Mouse (Mus musculus) liver, postnatal 0 days (tissue): Measurements from ENCODE around the gene Hspbp1. TPM values are rescaled to one million over a fixed set of nuclear protein-coding genes. Genes with fewer than 3 reads are reported as not detected.
A peak's percentile ranks its signal among the peaks of the same experiment; 100 is the strongest.

Source experiments
- ATAC-seq: fragments of 200-750 bp; cut with Nextera tagmentation; 2 replicates; pipeline ENCODE4 v1.8.0; 2017; ENCODE audit warnings: mild to moderate bottlenecking, moderate library complexity
- DNase-seq: peaks from one replicate; pipeline ENCODE4 v3.0.0-alpha.2; 2016
- H3K27ac ChIP-seq: fragments of 300-500 bp; sonication (generic); 2 replicates; pipeline ENCODE4 v1.5.1; 2014; ENCODE audit warnings: antibody characterized with exemption, moderate library complexity, mild to moderate bottlenecking, low read depth
- H3K27me3 ChIP-seq: fragments of 300-500 bp; sonication (generic); 2 replicates; pipeline ENCODE4 v1.6.1; 2014; ENCODE audit warnings: low read length, control low read depth, mixed read lengths; ENCODE audit not compliant: insufficient read depth
- H3K36me3 ChIP-seq: fragments of 300-500 bp; sonication (generic); replicated peaks from 2 replicates; pipeline ENCODE4 v1.6.1; 2014; ENCODE audit warnings: mild to moderate bottlenecking, control low read depth, low read length, moderate library complexity, mixed read lengths; ENCODE audit not compliant: insufficient read depth
- H3K4me1 ChIP-seq: fragments of 300-500 bp; sonication (generic); 2 replicates; pipeline ENCODE4 v1.6.1; 2014; ENCODE audit warnings: antibody characterized with exemption, mild to moderate bottlenecking, control low read depth; ENCODE audit not compliant: insufficient read depth
- H3K4me2 ChIP-seq: fragments of 300-500 bp; sonication (generic); 2 replicates; pipeline ENCODE4 v1.6.1; 2014; ENCODE audit warnings: low read depth, mild to moderate bottlenecking, low read length, moderate library complexity, mixed read lengths
- H3K4me3 ChIP-seq: fragments of 300-500 bp; sonication (generic); 2 replicates; pipeline ENCODE4 v1.5.1; 2014; ENCODE audit warnings: low read depth, low read length
- H3K9ac ChIP-seq: fragments of 300-500 bp; sonication (generic); replicated peaks from 2 replicates; pipeline ENCODE4 v1.6.1; 2014; ENCODE audit warnings: mild to moderate bottlenecking, moderate library complexity
- H3K9me3 ChIP-seq: fragments of 300-500 bp; sonication (generic); 2 replicates; pipeline ENCODE4 v1.6.1; 2016; ENCODE audit warnings: mild to moderate bottlenecking, control low read depth, low read length, mixed read lengths
- CTCF ChIP-seq: sonication (generic); IDR thresholded peaks from 2 replicates; pipeline ENCODE4 v1.5.1; 2016; ENCODE audit warnings: antibody characterized with exemption, low read depth
- EP300 ChIP-seq: IDR thresholded peaks from 2 replicates; pipeline ENCODE4 v1.6.1; 2016; ENCODE audit warnings: antibody characterized with exemption, low read depth, mild to moderate bottlenecking
- WGBS: fragments of 180-500 bp; shearing (Covaris S2); extraction: QIAGEN DNeasy Blood & Tissue Kit; methylation state at CpG from one replicate; pipeline ENCODE4 v1.1.7; 2014; ENCODE audit not compliant: insufficient replicate concordance; 5-methylcytosine and 5-hydroxymethylcytosine counted together
- polyA plus RNA-seq: library from polyadenylated mRNA; unstranded; fragments of >200 nt; fragmentation: Nextera tagmentation; extraction: Ambion mirVana; gene quantifications from 2 replicates; pipeline ENCODE4 v1.2.1, GENCODE M21; 2015

Gene Hspbp1
- polyA plus RNA-seq, 1 experiment from 2014 or later: 33.1 TPM

- Histone ChIP-seq H3K9me3 (no peaks in the 10 kb centered on the region), H3K4me1 (peaks cover 20% of the 10 kb centered on the region), H3K9ac (no peak overlapping the region), H3K36me3 (peaks cover 14% of the 10 kb centered on the region), H3K27me3 (no peaks in the 10 kb centered on the region), H3K4me2 (no peak overlapping the region), H3K4me3 (no peak overlapping the region), H3K27ac (no peak overlapping the region)
- TF ChIP-seq EP300 (no peak), CTCF (peak; percentile 52)
- ATAC-seq (no peak), DNase-seq (no peak)
- WGBS: 43% methylated on average over 1 of the region's 1 CpGs
Measured at GRCm38 (mm10) chr7:4624343-4624742, 60.5 kb downstream of the Hspbp1 start.

- WGBS: 19% methylated on average over 4 of the region's 4 CpGs
- peak; percentile 71 for ATAC-seq
- DNase-seq: peak; percentile 72
- H3K9ac ChIP-seq: no peak overlapping the region
- H3K4me1 ChIP-seq: peaks cover 14% of the 10 kb centered on the region
- H3K9me3 ChIP-seq: no peaks in the 10 kb centered on the region
- peaks cover 8% of the 10 kb centered on the region for H3K36me3 ChIP-seq
- no peak overlapping the region for H3K4me3 ChIP-seq
- no peaks in the 10 kb centered on the region for H3K27me3 ChIP-seq
- H3K27ac ChIP-seq: no peak overlapping the region
- TF ChIP-seq CTCF (peak; percentile 76), EP300 (no peak)
- no peak overlapping the region for H3K4me2 ChIP-seq
Measured at GRCm38 (mm10) chr7:4623544-4624189, 61.2 kb downstream of the Hspbp1 start.

GRCm38 (mm10) chr7:4619979-4620378 lies 64.9 kb downstream of the Hspbp1 start:
- Histone ChIP-seq H3K4me3 (no peak overlapping the region), H3K9me3 (no peaks in the 10 kb centered on the region), H3K27ac (no peak overlapping the region), H3K27me3 (no peaks in the 10 kb centered on the region), H3K4me1 (no peaks in the 10 kb centered on the region), H3K9ac (no peak overlapping the region), H3K4me2 (no peak overlapping the region), H3K36me3 (no peaks in the 10 kb centered on the region)
- ATAC-seq: no peak
- WGBS: 33% methylated on average over 1 of the region's 1 CpGs
- TF ChIP-seq EP300 (no peak), CTCF (no peak)
- DNase-seq: peak; percentile 72

- H3K4me1 ChIP-seq: no peaks in the 10 kb centered on the region
- no peaks in the 10 kb centered on the region for H3K9me3 ChIP-seq
- WGBS: 40% methylated on average over 14 of the region's 14 CpGs
- ATAC-seq: peak; percentile 79
- no peaks in the 10 kb centered on the region for H3K27me3 ChIP-seq
- 0 out of 2 replicates have a peak overlapping the region, but pooled peaks have one; percentile 11 for H3K9ac ChIP-seq
- H3K36me3 ChIP-seq: no peaks in the 10 kb centered on the region
- TF ChIP-seq CTCF: no peak
- peak; percentile 66; the same call in 1 of the 2 replicates for TF ChIP-seq EP300
- no peak overlapping the region for H3K4me3 ChIP-seq
- H3K27ac ChIP-seq: peak overlapping the region; percentile 6; the same call in 1 of the 2 replicates
- peak overlapping the region; percentile 50 for H3K4me2 ChIP-seq
- DNase-seq: no peak
Measured at GRCm38 (mm10) chr7:4613740-4614403, 71.0 kb downstream of the Hspbp1 start.

GRCm38 (mm10) chr7:4612956-4613355 lies 71.9 kb downstream of the Hspbp1 start:
- no peak for ATAC-seq
- no peak overlapping the region for H3K27ac ChIP-seq
- no peaks in the 10 kb centered on the region for H3K36me3 ChIP-seq
- DNase-seq: no peak
- H3K27me3 ChIP-seq: no peaks in the 10 kb centered on the region
- TF ChIP-seq CTCF: no peak
- no peak for TF ChIP-seq EP300
- no peaks in the 10 kb centered on the region for H3K9me3 ChIP-seq
- H3K4me2 ChIP-seq: no peak overlapping the region
- H3K9ac ChIP-seq: no peak overlapping the region
- H3K4me3 ChIP-seq: no peak overlapping the region
- WGBS: 70% methylated on average over 1 of the region's 1 CpGs
- no peaks in the 10 kb centered on the region for H3K4me1 ChIP-seq

- no peaks in the 10 kb centered on the region for H3K9me3 ChIP-seq
- H3K27ac ChIP-seq: no peak overlapping the region
- DNase-seq: no peak
- TF ChIP-seq EP300 (no peak), CTCF (no peak)
- no peak overlapping the region for H3K4me3 ChIP-seq
- no peaks in the 10 kb centered on the region for H3K36me3 ChIP-seq
- H3K4me1 ChIP-seq: no peaks in the 10 kb centered on the region
- H3K9ac ChIP-seq: no peak overlapping the region
- WGBS: 56% methylated on average over 8 of the region's 8 CpGs
- H3K27me3 ChIP-seq: no peaks in the 10 kb centered on the region
- no peak for ATAC-seq
- no peak overlapping the region for H3K4me2 ChIP-seq
Measured at GRCm38 (mm10) chr7:4612386-4612785, 72.5 kb downstream of the Hspbp1 start.
